Mouse (Mus musculus) brain, embryonic 14.5 days (tissue): ENCODE results near the gene Gemin6.

Experiments used
- CTCF ChIP-seq: fragments of 200-500 bp; IDR thresholded peaks from 2 replicates; pipeline ENCODE4 v1.5.1; 2012; ENCODE audit warnings: inconsistent platforms, mild to moderate bottlenecking, moderate library complexity, borderline replicate concordance; ENCODE audit not compliant: insufficient read depth, insufficient read length; ENCODE audit errors: extremely low read depth
- POLR2A ChIP-seq: fragments of 200-500 bp; IDR thresholded peaks from 2 replicates; pipeline ENCODE4 v1.6.1; 2012; ENCODE audit warnings: mild to moderate bottlenecking, inconsistent platforms, borderline replicate concordance; ENCODE audit not compliant: poor library complexity, insufficient read depth, insufficient read length, severe bottlenecking; ENCODE audit errors: extremely low read depth

- TF ChIP-seq CTCF (no peak), POLR2A (no peak)
Measured at GRCm38 (mm10) chr17:80237475-80237874, 13.2 kb downstream of the Gemin6 start.
